Mouse (Mus musculus) C2C12 (cell line): ENCODE results near the gene Elmo3. TPM values are rescaled to one million over a fixed set of nuclear protein-coding genes. Genes with fewer than 3 reads are reported as not detected.

Source experiments
- H3K27me3 ChIP-seq: one replicate; pipeline ENCODE4 v1.6.1; 2011; ENCODE audit not compliant: control insufficient read depth, insufficient read depth, insufficient read length
- H3K36me3 ChIP-seq: one replicate; pipeline ENCODE4 v1.6.1; 2011; ENCODE audit not compliant: control insufficient read depth, insufficient read depth
- H3K4me3 ChIP-seq: one replicate; pipeline ENCODE4 v1.5.1; 2011; ENCODE audit warnings: mild to moderate bottlenecking, control low read depth; ENCODE audit not compliant: poor library complexity, insufficient read depth, severe bottlenecking
- H3K79me2 ChIP-seq: one replicate; pipeline ENCODE4 v1.6.1; 2011; ENCODE audit not compliant: control insufficient read depth, insufficient read depth
- H3K79me3 ChIP-seq: one replicate; pipeline ENCODE4 v1.6.1; 2011; ENCODE audit warnings: low read depth, control low read depth
- H3ac ChIP-seq: one replicate; pipeline ENCODE3; 2011; ENCODE audit warnings: low read depth; ENCODE audit not compliant: control insufficient read depth, insufficient read length
- CEBPB ChIP-seq: IDR thresholded peaks from one replicate; pipeline ENCODE4 v1.6.1; 2011; ENCODE audit warnings: low read depth, mild to moderate bottlenecking, control low read depth, moderate library complexity
- CTCF ChIP-seq: IDR thresholded peaks from one replicate; pipeline ENCODE4 v1.5.1; 2011; ENCODE audit not compliant: control insufficient read depth, insufficient read depth, insufficient read length
- FOSL1 ChIP-seq: IDR thresholded peaks from one replicate; pipeline ENCODE4 v1.8.0; 2011; ENCODE audit warnings: mild to moderate bottlenecking, low read length; ENCODE audit not compliant: poor library complexity, insufficient read depth, severe bottlenecking
- MAX ChIP-seq: IDR thresholded peaks from one replicate; pipeline ENCODE4 v1.6.1; 2011; ENCODE audit warnings: mild to moderate bottlenecking, control low read depth
- MYOD1 ChIP-seq: IDR thresholded peaks from one replicate; pipeline ENCODE4 v1.6.1; 2011; ENCODE audit warnings: low read depth; ENCODE audit not compliant: control insufficient read depth, insufficient read length
- MYOG ChIP-seq: IDR thresholded peaks from one replicate; pipeline ENCODE4 v1.6.1; 2011; ENCODE audit not compliant: control insufficient read depth, insufficient read length; ENCODE audit errors: extremely low read depth
- USF1 ChIP-seq: IDR thresholded peaks from one replicate; pipeline ENCODE4 v1.6.1; 2011; ENCODE audit warnings: low read depth, mild to moderate bottlenecking, control low read depth, moderate library complexity
- polyA plus RNA-seq: library from polyadenylated mRNA; unstranded; fragments of >200 nt; fragmentation: generic; extraction: Trizol; gene quantifications from one replicate; pipeline ENCODE4 v1.2.1, GENCODE M21; 2012; ENCODE audit warnings: missing spikeins

Elmo3 gene
- polyA plus RNA-seq, 1 experiment = 0.50 TPM

DNA sequence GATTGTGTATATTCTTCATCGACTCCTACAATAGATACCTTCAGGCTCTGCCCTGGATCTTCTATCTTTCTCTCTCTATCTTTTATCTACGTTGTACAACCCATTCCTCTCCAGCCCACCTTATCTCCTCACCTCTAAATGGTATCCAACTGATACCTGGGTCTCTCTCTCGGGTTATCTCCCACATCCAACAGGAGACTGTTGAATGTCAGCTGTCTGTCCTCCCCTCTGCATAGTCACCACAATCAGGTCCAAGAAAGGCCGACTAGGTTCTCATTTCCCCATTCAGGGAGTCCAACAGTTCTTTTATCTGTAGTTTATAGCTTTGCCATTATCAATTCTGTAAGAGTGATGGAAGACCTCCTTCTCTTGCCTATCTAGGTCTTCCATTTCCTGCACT, 23.2 kb upstream of the Elmo3 start:
- Histone ChIP-seq H3K79me3 (peaks cover 5% of the 10 kb centered on the region), H3ac (no peak overlapping the region), H3K36me3 (peaks cover 34% of the 10 kb centered on the region), H3K4me3 (no peak overlapping the region), H3K79me2 (peaks cover 14% of the 10 kb centered on the region), H3K27me3 (no peaks in the 10 kb centered on the region)
- TF ChIP-seq MYOG (no peak), CTCF (no peak), USF1 (no peak), CEBPB (no peak), FOSL1 (no peak), MYOD1 (no peak), MAX (no peak)

DNA sequence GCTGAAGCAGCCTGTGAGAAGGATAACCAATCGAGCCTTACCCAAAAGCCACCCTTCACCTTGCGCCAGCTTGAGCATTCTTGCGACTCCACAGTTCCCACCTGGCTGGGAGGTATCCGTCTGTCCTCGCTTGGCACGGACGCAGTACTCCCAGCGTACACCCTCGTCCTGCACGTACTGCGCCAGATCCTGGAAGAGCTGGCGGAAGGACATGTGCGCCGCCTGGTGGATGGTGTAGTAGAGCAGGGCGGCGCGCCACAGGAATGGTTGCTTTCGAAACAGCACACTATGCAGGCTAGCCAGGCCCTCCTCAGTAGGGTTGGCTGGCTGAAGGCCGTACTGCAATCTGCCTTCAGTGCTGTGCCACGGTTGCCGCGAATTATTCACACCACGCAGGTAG, 22.3 kb upstream of the Elmo3 start:
- TF ChIP-seq CTCF (peak; percentile 95), MAX (no peak)
- peaks cover 34% of the 10 kb centered on the region for H3K36me3 ChIP-seq
- no peak overlapping the region for H3K4me3 ChIP-seq
- no peaks in the 10 kb centered on the region for H3K27me3 ChIP-seq
- H3ac ChIP-seq = no peak overlapping the region
- H3K79me2 ChIP-seq = peaks cover 22% of the 10 kb centered on the region
- peaks cover 12% of the 10 kb centered on the region for H3K79me3 ChIP-seq

DNA sequence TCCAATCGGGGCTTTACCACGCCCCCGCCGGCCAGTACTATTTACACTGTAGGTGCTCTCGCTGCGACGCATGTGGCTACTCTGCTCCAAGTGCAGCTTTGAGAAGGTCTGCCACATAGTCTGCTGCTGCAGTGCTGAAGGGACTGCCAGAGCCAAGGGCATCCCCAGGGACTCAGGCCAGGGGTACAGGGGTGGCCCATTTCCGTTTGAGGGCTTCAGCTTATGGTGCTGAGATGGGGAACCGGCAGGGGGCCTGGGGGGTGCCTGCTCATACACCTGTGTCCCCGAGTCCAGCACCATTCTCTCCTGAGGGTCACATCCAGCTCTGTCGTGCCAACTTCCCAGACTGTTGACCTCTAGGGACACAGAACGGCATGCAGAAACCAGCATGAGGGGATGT, 19.9 kb upstream of the Elmo3 start:
- Histone ChIP-seq H3K27me3 (no peaks in the 10 kb centered on the region), H3K4me3 (no peak overlapping the region), H3K79me3 (peaks cover 14% of the 10 kb centered on the region), H3K36me3 (peaks cover 21% of the 10 kb centered on the region), H3ac (no peak overlapping the region), H3K79me2 (peaks cover 30% of the 10 kb centered on the region)
- TF ChIP-seq CTCF (no peak), CEBPB (no peak), USF1 (no peak), MAX (no peak), FOSL1 (no peak), MYOD1 (no peak), MYOG (no peak)

DNA sequence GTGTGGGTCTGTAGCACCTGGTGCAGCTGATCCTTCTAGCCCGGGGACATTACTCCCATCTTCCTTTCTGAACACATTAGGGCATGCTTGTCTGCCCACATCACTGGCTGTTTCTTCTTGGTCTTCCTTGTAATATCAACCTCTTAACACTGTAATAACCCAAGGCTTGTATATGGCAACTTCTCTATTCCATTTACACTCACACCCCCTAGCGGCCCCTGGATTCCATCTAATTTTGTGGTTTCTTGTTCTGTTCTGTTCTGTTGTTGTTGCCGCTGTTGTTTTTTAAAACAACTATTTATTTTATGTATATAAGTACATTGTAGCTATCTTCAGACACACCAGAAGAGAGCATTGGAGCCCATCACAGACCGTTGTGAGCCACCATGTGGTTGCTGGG, 18.5 kb upstream of the Elmo3 start:
- Histone ChIP-seq H3K27me3 (no peaks in the 10 kb centered on the region), H3K79me2 (peaks cover 30% of the 10 kb centered on the region), H3K79me3 (peaks cover 14% of the 10 kb centered on the region), H3K36me3 (peaks cover 15% of the 10 kb centered on the region), H3ac (no peak overlapping the region), H3K4me3 (no peak overlapping the region)
- TF ChIP-seq MYOG (no peak), CEBPB (no peak)

DNA sequence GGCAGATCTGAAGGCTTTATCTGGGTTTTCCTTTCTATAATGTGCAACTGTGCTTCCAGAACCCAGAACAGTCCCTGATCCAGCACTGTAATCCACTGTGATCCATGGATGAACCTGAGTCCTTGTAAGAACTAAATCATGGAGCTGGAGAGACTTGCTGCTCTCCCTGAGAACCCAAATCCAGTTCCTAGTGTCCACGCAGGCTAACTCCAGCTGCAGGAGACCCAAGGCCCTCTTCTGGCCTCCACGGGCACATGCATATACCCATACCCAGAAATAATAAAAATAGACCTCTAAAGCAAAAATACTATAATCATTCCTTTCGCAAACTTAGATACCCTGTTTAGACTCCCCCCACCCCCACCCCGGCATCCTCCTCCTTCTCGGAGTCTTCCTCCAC, 17.2 kb upstream of the Elmo3 start:
- H3K27me3 ChIP-seq = no peaks in the 10 kb centered on the region
- peak overlapping the region; percentile 39 for H3K4me3 ChIP-seq
- H3ac ChIP-seq = no peak overlapping the region
- H3K79me3 ChIP-seq = peaks cover 14% of the 10 kb centered on the region
- TF ChIP-seq FOSL1 = no peak
- no peak for TF ChIP-seq MYOD1
- no peak for TF ChIP-seq CEBPB
- TF ChIP-seq MYOG = no peak
- TF ChIP-seq CTCF = no peak
- no peak for TF ChIP-seq MAX
- TF ChIP-seq USF1 = no peak
- H3K36me3 ChIP-seq = peaks cover 5% of the 10 kb centered on the region
- peaks cover 30% of the 10 kb centered on the region for H3K79me2 ChIP-seq

DNA sequence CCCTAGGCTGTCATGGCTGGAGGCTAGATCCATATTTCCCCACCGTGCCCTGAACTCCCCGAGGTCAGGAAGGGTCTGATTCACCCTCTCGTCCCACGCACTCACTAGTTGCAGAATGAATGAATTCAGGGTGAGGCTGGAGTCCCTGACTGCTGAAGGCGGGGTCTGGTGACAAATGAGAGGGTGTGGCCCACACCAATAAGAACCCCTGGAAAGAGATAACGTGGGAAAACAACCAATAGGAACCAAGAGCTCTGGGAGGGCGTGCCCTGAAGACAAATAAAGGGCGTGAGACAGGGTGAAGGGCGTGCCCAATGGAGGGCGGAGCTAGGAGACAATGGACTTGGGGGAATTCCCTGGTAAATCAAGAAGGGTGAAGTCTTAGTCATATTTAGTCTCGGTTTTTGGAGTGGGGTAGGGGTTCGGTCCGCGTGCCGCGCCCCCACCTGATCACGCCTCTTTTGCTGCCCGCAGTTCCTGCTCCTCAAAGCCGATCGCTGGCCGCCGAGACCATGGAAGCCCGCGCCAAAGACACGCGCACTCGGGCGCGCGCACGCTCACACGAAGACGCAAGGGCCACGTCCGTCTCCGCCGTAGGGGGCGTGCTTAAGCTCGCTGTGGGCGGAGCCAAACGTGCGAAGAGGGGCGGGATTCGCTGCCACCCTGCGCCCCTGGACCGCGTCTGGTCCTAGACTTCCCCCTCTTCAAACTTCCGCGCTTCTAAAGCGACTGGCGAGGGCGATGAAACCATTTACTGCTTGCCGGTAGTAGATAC, 16.3 kb upstream of the Elmo3 start:
- H3K79me2 ChIP-seq = peaks cover 30% of the 10 kb centered on the region
- TF ChIP-seq CTCF (peak; percentile 2), MYOD1 (no peak), MAX (peak; percentile 37), MYOG (no peak)
- H3K36me3 ChIP-seq = peaks cover 5% of the 10 kb centered on the region
- H3ac ChIP-seq = peak overlapping the region; percentile 63
- H3K27me3 ChIP-seq = no peaks in the 10 kb centered on the region
- peak overlapping the region; percentile 39 for H3K4me3 ChIP-seq
- H3K79me3 ChIP-seq = peaks cover 14% of the 10 kb centered on the region
